Mouse (Mus musculus) frontal cortex, adult 2 months (tissue): Measurements from ENCODE around the gene Mphosph9. TPM values are rescaled to one million over a fixed set of nuclear protein-coding genes. Genes with fewer than 3 reads are reported as not detected.

Experiments used
- DNase-seq, 2 experiments: peaks; one replicate each; pipeline ENCODE4 v3.0.0; 2022; ENCODE audit warnings: low spot score in 1 of 2; ENCODE audit errors: extremely low spot score in 1 of 2
- polyA plus RNA-seq: library from polyadenylated mRNA; depleted of rRNA; stranded (reverse); fragments of >200 nt; gene quantifications from 2 replicates; pipeline ENCODE4 v1.2.3, GENCODE M21; 2012

The Mphosph9 gene
- polyA plus RNA-seq, 1 experiment, result 21.1 TPM

DNA sequence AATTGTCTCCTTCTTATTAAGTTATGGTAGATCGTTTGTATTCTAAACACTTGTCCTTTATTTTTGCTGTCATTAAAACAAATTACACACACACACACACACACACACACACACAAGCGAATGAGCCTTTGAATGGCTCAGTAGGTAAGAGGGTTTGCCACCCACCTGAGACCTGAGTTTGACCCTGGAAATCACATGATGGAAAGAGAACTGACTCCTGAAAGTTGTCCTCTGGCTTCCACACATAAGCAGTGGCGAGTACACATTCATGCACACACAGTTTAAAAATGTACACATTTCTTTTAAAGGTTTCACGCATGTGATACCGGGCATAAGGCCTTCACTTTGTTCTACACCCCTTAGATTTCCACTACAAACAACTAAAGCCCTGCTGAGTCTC lies 57.5 kb downstream of the Mphosph9 start:
- DNase-seq, result no peak

DNA sequence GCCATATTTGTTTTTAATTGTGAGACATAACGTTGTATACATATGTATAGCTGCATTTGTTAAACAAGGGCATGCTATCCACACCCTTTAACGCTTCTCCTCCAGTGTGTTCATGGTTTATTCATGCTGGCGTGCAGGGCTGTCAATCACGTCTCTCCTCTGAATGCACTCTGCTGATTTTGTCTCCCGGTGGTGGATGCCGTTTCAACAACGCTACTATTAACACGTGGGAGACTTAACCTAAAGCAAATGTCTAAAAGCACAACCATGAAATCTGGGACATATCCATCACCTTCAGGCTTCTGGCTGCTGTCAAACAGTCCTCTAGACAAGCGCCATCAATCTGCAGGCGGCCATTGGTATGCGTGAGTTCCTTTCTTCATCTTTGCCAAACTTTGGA lies 58.1 kb downstream of the Mphosph9 start:
- DNase-seq, result no peak

GRCm38 (mm10) chr5:124267652-124268051 lies 60.1 kb downstream of the Mphosph9 start:
- no peak for DNase-seq

- DNase-seq, result no peak
Measured at GRCm38 (mm10) chr5:124266821-124267220, 61.0 kb downstream of the Mphosph9 start.

GRCm38 (mm10) chr5:124263246-124263645 lies 64.5 kb downstream of the Mphosph9 start:
- no peak for DNase-seq

DNA sequence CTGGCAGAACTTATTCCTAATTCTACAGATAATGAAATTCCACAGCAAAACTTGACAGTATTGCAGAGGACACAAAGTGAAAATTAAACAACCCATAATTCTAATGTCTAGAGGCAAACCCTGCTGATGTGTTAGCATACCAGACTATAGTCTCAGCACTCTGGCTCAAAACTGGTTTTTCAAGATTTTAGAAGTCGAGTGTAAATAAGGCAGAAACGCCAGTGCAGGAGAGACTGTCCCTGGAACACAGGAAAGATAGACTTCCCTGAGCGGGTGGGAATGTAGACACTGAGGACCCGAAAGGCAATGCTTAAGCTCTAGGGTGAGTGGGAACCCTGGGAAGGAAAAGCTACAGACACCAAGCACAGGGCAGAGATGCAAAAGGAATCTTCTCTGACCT lies 65.7 kb downstream of the Mphosph9 start:
- no peak for DNase-seq

GRCm38 (mm10) chr5:124259133-124259532 lies 68.6 kb downstream of the Mphosph9 start:
- no peak for DNase-seq

- no peak for DNase-seq
Measured at GRCm38 (mm10) chr5:124258026-124258425, 69.7 kb downstream of the Mphosph9 start.

GRCm38 (mm10) chr5:124255141-124255540 lies 72.6 kb downstream of the Mphosph9 start:
- no peak for DNase-seq

DNA sequence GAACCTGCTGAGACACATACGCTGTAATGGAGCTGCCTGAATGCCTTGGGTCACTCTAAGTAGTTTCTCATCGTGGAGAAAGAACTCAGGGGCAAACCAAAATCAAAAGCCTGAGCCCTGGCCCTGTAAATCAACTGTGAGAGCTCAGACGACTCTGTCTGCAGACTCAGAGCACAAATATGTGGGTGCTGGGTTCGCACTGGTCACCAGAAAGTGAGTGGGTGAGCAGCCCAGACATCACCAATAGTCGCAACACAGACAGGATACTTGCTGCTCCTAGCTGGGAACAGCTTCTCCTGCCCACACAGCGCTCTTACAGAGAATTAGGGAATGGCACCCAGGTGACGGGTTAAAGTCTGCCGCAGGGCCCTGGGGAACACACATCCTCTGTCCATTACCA lies 74.2 kb downstream of the Mphosph9 start:
- no peak for DNase-seq

DNA sequence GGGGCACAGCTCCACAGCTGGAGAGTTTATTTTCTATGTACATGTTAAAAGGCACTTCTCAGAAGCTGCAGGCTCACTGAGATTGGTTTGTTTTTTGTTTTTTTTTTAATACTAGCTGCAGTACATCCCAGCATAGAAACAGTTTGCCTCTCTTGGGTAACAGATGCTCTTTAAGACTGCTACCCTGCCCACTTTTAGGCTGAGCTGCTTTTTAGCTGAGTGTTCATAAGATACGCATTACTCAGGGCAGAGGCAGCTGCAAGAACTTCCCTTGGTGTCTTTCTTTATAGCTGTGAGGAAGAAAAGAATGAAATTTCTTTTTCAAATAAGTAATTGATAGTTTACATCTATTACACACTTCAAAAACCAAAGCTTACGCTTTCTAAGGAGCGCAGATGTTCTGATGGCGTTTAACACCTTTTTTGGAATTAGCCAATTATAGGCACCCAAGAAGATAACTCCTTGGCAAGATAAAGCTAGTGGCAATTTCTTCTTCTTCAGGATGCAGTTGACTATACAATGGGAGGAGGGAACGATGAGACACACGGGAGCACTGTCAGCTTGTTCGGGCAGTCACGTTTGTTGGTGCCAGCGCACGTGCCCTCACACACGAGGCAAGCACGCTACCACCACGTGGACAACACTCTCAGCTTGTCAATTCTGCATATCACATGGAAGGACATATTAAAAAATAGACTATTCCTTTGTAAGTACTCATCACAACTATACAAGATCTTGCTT lies 75.0 kb downstream of the Mphosph9 start:
- DNase-seq, result no peak

DNA sequence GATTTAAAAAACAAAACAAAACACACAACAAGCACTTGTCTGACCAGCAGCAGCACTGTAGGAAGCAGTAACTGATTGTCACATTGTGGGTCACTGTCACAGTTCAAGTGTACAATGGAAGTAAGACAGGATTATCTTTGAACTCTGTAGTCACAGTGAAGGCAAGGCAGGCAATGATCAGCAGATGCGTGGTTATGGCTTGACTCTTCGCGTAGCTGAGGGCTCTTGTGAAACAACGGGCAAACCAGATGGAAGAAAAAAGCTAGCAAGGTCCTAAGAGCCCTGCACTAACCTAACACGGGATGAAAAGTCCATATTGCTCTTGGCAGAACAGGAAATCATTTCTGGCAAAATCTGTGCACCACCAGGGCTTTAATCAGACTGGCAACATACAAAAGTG lies 76.7 kb downstream of the Mphosph9 start:
- DNase-seq, result no peak

GRCm38 (mm10) chr5:124249614-124250591 lies 77.9 kb downstream of the Mphosph9 start, which contains the start of gene Pitpnm2:
Gene Pitpnm2 (minus strand): TSS chr5:124249760.
- no peak for DNase-seq

DNA sequence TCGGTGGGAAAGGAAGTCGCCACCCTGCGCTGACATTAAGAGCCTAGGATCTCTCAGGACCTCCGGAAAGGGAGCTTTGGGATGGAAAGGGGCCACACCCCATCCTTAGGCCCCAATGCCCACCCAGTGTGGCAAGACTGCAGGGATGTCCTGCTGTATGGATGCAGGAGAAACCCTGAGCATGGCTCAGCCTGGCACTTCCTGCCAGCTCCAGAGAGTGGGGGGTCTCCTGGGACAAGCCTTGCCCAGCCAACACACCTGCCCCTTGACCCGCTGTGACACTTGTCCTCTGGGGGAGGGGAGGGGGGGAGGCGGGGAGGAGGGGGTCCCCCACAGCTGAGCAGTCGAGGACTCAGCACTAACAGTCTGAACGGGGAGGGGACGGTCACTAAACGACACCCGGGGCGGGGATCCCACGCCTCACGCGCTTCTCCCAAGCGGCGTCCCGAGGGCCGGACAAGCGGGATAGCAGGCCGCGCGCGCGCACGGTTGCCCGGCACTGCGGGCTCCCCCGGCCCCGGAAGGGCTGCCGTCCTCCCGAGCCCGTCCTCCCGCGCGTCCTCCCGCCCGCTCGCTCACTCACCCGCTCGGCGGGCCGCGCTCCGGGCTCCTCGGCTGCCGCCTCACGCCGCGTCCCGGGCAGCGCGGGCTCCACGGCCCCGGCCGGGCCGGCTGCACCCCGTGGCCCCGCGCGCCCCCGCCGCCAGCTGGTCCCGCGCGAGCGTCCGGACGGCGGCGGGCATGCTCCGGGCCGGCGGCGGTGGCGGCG lies 78.7 kb downstream of the Mphosph9 start:
- no peak for DNase-seq

- no peak for DNase-seq
Measured at GRCm38 (mm10) chr5:124247986-124248626, 79.7 kb downstream of the Mphosph9 start.

GRCm38 (mm10) chr5:124247296-124247695 lies 80.5 kb downstream of the Mphosph9 start:
- DNase-seq, result no peak

GRCm38 (mm10) chr5:124244885-124245284 lies 82.9 kb downstream of the Mphosph9 start:
- DNase-seq, result no peak

DNA sequence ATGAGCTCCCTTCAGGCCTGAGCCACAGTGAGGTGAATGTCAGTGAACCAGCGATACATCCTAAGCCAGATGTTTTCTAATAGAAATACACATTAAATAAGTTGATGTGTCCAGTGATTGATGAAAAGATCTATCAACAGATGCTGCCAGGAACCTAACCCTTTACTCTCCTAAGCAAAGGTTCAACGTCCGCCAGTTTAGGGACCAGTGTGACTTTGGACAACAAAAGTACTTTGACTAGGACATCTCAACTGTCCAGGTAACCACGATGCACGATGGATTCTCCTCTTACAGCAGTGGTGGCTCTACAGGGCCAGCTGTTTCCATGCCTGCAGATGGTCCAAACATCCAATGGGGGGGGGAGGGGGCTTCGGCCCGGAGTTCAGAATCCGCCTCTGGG lies 83.3 kb downstream of the Mphosph9 start:
- no peak for DNase-seq

DNA sequence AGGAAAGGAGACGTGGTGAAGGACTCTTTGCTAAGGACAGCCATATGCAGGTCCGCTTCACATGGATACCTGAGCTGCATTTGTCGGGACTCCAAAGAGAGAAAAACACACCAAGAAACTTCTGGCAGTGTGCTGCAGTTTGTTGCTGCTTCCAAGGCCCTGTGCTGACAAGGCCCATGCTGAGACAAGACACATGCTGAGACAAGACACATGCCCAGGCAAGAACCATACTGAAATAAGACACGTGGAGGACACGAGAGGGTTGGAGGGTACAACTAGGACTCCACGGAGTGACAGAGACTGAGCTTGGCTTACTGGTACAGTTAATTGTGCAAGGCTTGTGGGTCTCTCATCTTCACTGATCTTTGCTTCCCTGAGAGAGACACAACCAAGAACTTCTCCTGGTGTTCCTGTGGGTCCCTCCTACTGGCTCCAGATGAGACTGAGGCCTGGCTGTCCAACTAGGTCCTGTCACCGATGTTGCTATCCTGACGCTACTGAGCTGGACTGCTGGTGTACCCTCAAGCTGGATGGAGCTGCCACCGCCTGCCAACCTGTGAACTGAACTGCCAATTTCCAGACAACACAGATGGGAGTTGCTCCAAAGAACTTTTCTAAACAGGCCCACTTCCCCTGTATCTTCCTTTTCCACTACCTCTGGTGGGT lies 84.4 kb downstream of the Mphosph9 start:
- DNase-seq, result no peak
